Mouse (Mus musculus) kidney, adult 2 months (tissue): ENCODE results near the gene Cep97.

Source experiments
- CTCF ChIP-seq: fragments of 200-500 bp; conservative IDR thresholded peaks from 2 replicates; pipeline ENCODE4 v1.5.1; 2011; ENCODE audit warnings: low read depth, mild to moderate bottlenecking, control low read depth, low read length, moderate library complexity, mixed read lengths; ENCODE audit not compliant: insufficient read depth, insufficient read length
- POLR2A ChIP-seq: fragments of 200-500 bp; IDR thresholded peaks from one replicate; pipeline ENCODE4 v1.6.1; 2011; ENCODE audit warnings: low read depth, low read length, control low read depth

GRCm38 (mm10) chr16:55876025-55876424, 58.6 kb downstream of the Cep97 start:
- TF ChIP-seq POLR2A (no peak), CTCF (no peak)
